Mouse (Mus musculus) limb, embryonic 12.5 days (tissue): ENCODE results near the gene Ermap. TPM values are rescaled to one million over a fixed set of nuclear protein-coding genes. Genes with fewer than 3 reads are reported as not detected.
A peak's percentile ranks its signal among the peaks of the same experiment; 100 is the strongest.

Experiments
- ATAC-seq: fragments of 200-750 bp; cut with Nextera tagmentation; 2 replicates; pipeline ENCODE4 v1.8.0; 2017; ENCODE audit warnings: low read depth, moderate TSS enrichment; ENCODE audit not compliant: insufficient number of reproducible peaks, insufficient read depth, low FRiP score, low TSS enrichment
- H3K27ac ChIP-seq: fragments of 300-500 bp; sonication (generic); 2 replicates; pipeline ENCODE4 v1.5.1; 2016; ENCODE audit warnings: mild to moderate bottlenecking, moderate library complexity
- H3K27me3 ChIP-seq: fragments of 300-500 bp; sonication (generic); 2 replicates; pipeline ENCODE4 v1.6.1; 2016; ENCODE audit warnings: mild to moderate bottlenecking, moderate library complexity
- H3K36me3 ChIP-seq: fragments of 300-500 bp; sonication (generic); 2 replicates; pipeline ENCODE4 v1.6.1; 2016; ENCODE audit warnings: mild to moderate bottlenecking, moderate library complexity
- H3K4me1 ChIP-seq: fragments of 300-500 bp; sonication (generic); replicated peaks from 2 replicates; pipeline ENCODE4 v1.6.1; 2016
- H3K4me2 ChIP-seq: fragments of 300-500 bp; sonication (generic); 2 replicates; pipeline ENCODE4 v1.6.1; 2016; ENCODE audit warnings: mild to moderate bottlenecking, moderate library complexity
- H3K4me3 ChIP-seq: fragments of 300-500 bp; sonication (generic); replicated peaks from 2 replicates; pipeline ENCODE4 v1.5.1; 2016; ENCODE audit warnings: mild to moderate bottlenecking
- H3K9ac ChIP-seq: fragments of 300-500 bp; sonication (generic); replicated peaks from 2 replicates; pipeline ENCODE4 v1.6.1; 2016; ENCODE audit warnings: mild to moderate bottlenecking, moderate library complexity
- H3K9me3 ChIP-seq: fragments of 300-500 bp; sonication (generic); 2 replicates; pipeline ENCODE4 v1.6.1; 2016; ENCODE audit warnings: mild to moderate bottlenecking, moderate library complexity
- WGBS: fragments of 180-500 bp; shearing (Covaris S2); methylation state at CpG from one replicate; pipeline ENCODE4 v1.1.7; 2016; 5-methylcytosine and 5-hydroxymethylcytosine counted together
- polyA plus RNA-seq: library from polyadenylated mRNA; unstranded; fragments of >200 nt; fragmentation: Nextera tagmentation; extraction: Ambion mirVana; gene quantifications from 2 replicates; pipeline ENCODE4 v1.2.1, GENCODE M21; 2016

Ermap gene
- 6.4 and 7.3 TPM in 2 replicates for polyA plus RNA-seq

- no peaks in the 10 kb centered on the region for H3K4me1 ChIP-seq
- no peaks in the 10 kb centered on the region for H3K9me3 ChIP-seq
- H3K9ac ChIP-seq = no peak within 1 kb of the TSS
- peaks cover 3% of the 10 kb centered on the region; the same call in 1 of the 2 replicates for H3K27me3 ChIP-seq
- no peak for ATAC-seq
- H3K36me3 ChIP-seq = no peaks in the 10 kb centered on the region
- 73% methylated on average over 6 of the region's 6 CpGs for WGBS
- H3K27ac ChIP-seq = no peak within 1 kb of the TSS
- no peak within 1 kb of the TSS for H3K4me3 ChIP-seq
- H3K4me2 ChIP-seq = no peak within 1 kb of the TSS
Measured at GRCm38 (mm10) chr4:119189864-119190263, at the start of gene Ermap. Gene Ermap (minus strand): TSS chr4:119190011.

GRCm38 (mm10) chr4:119239181-119239682 lies 49.4 kb upstream of the Ermap start:
- peaks cover 6% of the 10 kb centered on the region; the same call in 1 of the 2 replicates for H3K4me1 ChIP-seq
- H3K9ac ChIP-seq = 0 out of 2 replicates have a peak overlapping the region, but pooled peaks have one; percentile 23
- H3K36me3 ChIP-seq = peaks cover 68% of the 10 kb centered on the region
- no peaks in the 10 kb centered on the region for H3K9me3 ChIP-seq
- ATAC-seq = no peak; the same call in 1 of the 2 replicates
- no peak overlapping the region for H3K4me3 ChIP-seq
- 0 out of 2 replicates have a peak overlapping the region, but pooled peaks have one; percentile 41 for H3K27ac ChIP-seq
- 35% methylated on average over 12 of the region's 12 CpGs for WGBS
- no peaks in the 10 kb centered on the region for H3K27me3 ChIP-seq
- no peak overlapping the region for H3K4me2 ChIP-seq

- ATAC-seq = no peak
- Histone ChIP-seq H3K27ac (no peak overlapping the region), H3K4me2 (no peak overlapping the region), H3K27me3 (no peaks in the 10 kb centered on the region), H3K4me3 (no peak overlapping the region), H3K9ac (no peak overlapping the region), H3K36me3 (peaks cover 63% of the 10 kb centered on the region), H3K4me1 (peaks cover 11% of the 10 kb centered on the region; the same call in 1 of the 2 replicates), H3K9me3 (no peaks in the 10 kb centered on the region)
- 77% methylated on average over 3 of the region's 3 CpGs for WGBS
Measured at GRCm38 (mm10) chr4:119238661-119239060, 48.9 kb upstream of the Ermap start.

GRCm38 (mm10) chr4:119234348-119234747 lies 44.5 kb upstream of the Ermap start:
- no peak overlapping the region for H3K27ac ChIP-seq
- no peaks in the 10 kb centered on the region for H3K27me3 ChIP-seq
- H3K36me3 ChIP-seq = peaks cover 31% of the 10 kb centered on the region
- no peaks in the 10 kb centered on the region for H3K9me3 ChIP-seq
- ATAC-seq = no peak
- no peak overlapping the region for H3K9ac ChIP-seq
- H3K4me3 ChIP-seq = peak overlapping the region; percentile 94
- H3K4me2 ChIP-seq = peak overlapping the region; percentile 83
- WGBS = 88% methylated on average over 3 of the region's 3 CpGs
- H3K4me1 ChIP-seq = peaks cover 19% of the 10 kb centered on the region

GRCm38 (mm10) chr4:119233256-119233901 lies 43.6 kb upstream of the Ermap start:
- Histone ChIP-seq H3K36me3 (peaks cover 35% of the 10 kb centered on the region), H3K4me3 (peak overlapping the region; percentile 94), H3K4me2 (peak overlapping the region; percentile 83), H3K27ac (peak overlapping the region; percentile 64; the same call in 1 of the 2 replicates), H3K4me1 (peaks cover 19% of the 10 kb centered on the region), H3K27me3 (no peaks in the 10 kb centered on the region), H3K9me3 (no peaks in the 10 kb centered on the region), H3K9ac (peak overlapping the region; percentile 84)
- ATAC-seq = peak; percentile 29; the same call in 1 of the 2 replicates
- WGBS = under 1% methylated on average over 36 of the region's 36 CpGs

- H3K4me1 ChIP-seq = peaks cover 19% of the 10 kb centered on the region
- H3K27me3 ChIP-seq = no peaks in the 10 kb centered on the region
- WGBS = under 1% methylated on average over 66 of the region's 71 CpGs
- H3K9ac ChIP-seq = peak within 1 kb of the TSS; percentile 84
- no peaks in the 10 kb centered on the region for H3K9me3 ChIP-seq
- peak within 1 kb of the TSS; percentile 64 for H3K27ac ChIP-seq
- peaks cover 37% of the 10 kb centered on the region for H3K36me3 ChIP-seq
- peak within 1 kb of the TSS; percentile 83 for H3K4me2 ChIP-seq
- H3K4me3 ChIP-seq = peak within 1 kb of the TSS; percentile 94
- peak; percentile 93 for ATAC-seq
Measured at GRCm38 (mm10) chr4:119232410-119233255, 42.8 kb upstream of the Ermap start, which contains the start of the genes AU022252 and P3h1. Gene AU022252 (minus strand): TSS chr4:119232712. Gene P3h1 (plus strand): TSS chr4:119232915.

GRCm38 (mm10) chr4:119226751-119227150 lies 36.9 kb upstream of the Ermap start:
- H3K36me3 ChIP-seq = peaks cover 60% of the 10 kb centered on the region
- ATAC-seq = no peak
- no peaks in the 10 kb centered on the region for H3K27me3 ChIP-seq
- no peak overlapping the region for H3K9ac ChIP-seq
- H3K4me2 ChIP-seq = no peak overlapping the region
- H3K4me1 ChIP-seq = peaks cover 5% of the 10 kb centered on the region
- 92% methylated on average over 11 of the region's 11 CpGs for WGBS
- no peaks in the 10 kb centered on the region for H3K9me3 ChIP-seq
- no peak overlapping the region for H3K4me3 ChIP-seq
- H3K27ac ChIP-seq = no peak overlapping the region

GRCm38 (mm10) chr4:119225719-119226118 lies 35.9 kb upstream of the Ermap start:
- Histone ChIP-seq H3K9me3 (no peaks in the 10 kb centered on the region), H3K36me3 (peaks cover 60% of the 10 kb centered on the region), H3K4me3 (no peak overlapping the region), H3K4me1 (no peaks in the 10 kb centered on the region), H3K27me3 (no peaks in the 10 kb centered on the region), H3K9ac (no peak overlapping the region), H3K27ac (no peak overlapping the region), H3K4me2 (no peak overlapping the region)
- 88% methylated on average over 9 of the region's 9 CpGs for WGBS
- no peak for ATAC-seq

- H3K4me1 ChIP-seq = no peaks in the 10 kb centered on the region
- no peak overlapping the region for H3K4me3 ChIP-seq
- no peaks in the 10 kb centered on the region for H3K9me3 ChIP-seq
- 92% methylated on average over 3 of the region's 3 CpGs for WGBS
- ATAC-seq = no peak
- H3K27ac ChIP-seq = no peak overlapping the region
- peaks cover 57% of the 10 kb centered on the region for H3K36me3 ChIP-seq
- no peak overlapping the region for H3K9ac ChIP-seq
- no peaks in the 10 kb centered on the region for H3K27me3 ChIP-seq
- no peak overlapping the region for H3K4me2 ChIP-seq
Measured at GRCm38 (mm10) chr4:119224534-119224933, 34.7 kb upstream of the Ermap start.

- H3K4me2 ChIP-seq = no peak overlapping the region
- ATAC-seq = no peak
- no peak overlapping the region for H3K9ac ChIP-seq
- peaks cover 55% of the 10 kb centered on the region for H3K36me3 ChIP-seq
- WGBS = 93% methylated on average over 1 of the region's 1 CpGs
- no peaks in the 10 kb centered on the region for H3K27me3 ChIP-seq
- H3K9me3 ChIP-seq = no peaks in the 10 kb centered on the region
- H3K27ac ChIP-seq = no peak overlapping the region
- no peaks in the 10 kb centered on the region for H3K4me1 ChIP-seq
- H3K4me3 ChIP-seq = no peak overlapping the region
Measured at GRCm38 (mm10) chr4:119223696-119224095, 33.9 kb upstream of the Ermap start.

- no peaks in the 10 kb centered on the region for H3K27me3 ChIP-seq
- 0 out of 2 replicates have a peak, but pooled peaks cover 6% of the 10 kb centered on the region for H3K4me1 ChIP-seq
- no peaks in the 10 kb centered on the region for H3K9me3 ChIP-seq
- no peak within 1 kb of the TSS for H3K4me3 ChIP-seq
- H3K36me3 ChIP-seq = peaks cover 3% of the 10 kb centered on the region
- no peak within 1 kb of the TSS for H3K9ac ChIP-seq
- WGBS = 11% methylated on average over 11 of the region's 11 CpGs
- H3K4me2 ChIP-seq = no peak within 1 kb of the TSS
- no peak within 1 kb of the TSS for H3K27ac ChIP-seq
- no peak for ATAC-seq
Measured at GRCm38 (mm10) chr4:119218169-119218568, 28.4 kb upstream of the Ermap start, which contains the start of gene Tmem269. Gene Tmem269 (minus strand): TSS chr4:119218217.
